Mouse (Mus musculus) ovary, postnatal 10 days (tissue): Measurements from ENCODE around the gene Ipp.

Experiments
- DNase-seq: peaks from one replicate; pipeline ENCODE4 v3.0.0; 2022; ENCODE audit warnings: low spot score

Gene Ipp

DNA sequence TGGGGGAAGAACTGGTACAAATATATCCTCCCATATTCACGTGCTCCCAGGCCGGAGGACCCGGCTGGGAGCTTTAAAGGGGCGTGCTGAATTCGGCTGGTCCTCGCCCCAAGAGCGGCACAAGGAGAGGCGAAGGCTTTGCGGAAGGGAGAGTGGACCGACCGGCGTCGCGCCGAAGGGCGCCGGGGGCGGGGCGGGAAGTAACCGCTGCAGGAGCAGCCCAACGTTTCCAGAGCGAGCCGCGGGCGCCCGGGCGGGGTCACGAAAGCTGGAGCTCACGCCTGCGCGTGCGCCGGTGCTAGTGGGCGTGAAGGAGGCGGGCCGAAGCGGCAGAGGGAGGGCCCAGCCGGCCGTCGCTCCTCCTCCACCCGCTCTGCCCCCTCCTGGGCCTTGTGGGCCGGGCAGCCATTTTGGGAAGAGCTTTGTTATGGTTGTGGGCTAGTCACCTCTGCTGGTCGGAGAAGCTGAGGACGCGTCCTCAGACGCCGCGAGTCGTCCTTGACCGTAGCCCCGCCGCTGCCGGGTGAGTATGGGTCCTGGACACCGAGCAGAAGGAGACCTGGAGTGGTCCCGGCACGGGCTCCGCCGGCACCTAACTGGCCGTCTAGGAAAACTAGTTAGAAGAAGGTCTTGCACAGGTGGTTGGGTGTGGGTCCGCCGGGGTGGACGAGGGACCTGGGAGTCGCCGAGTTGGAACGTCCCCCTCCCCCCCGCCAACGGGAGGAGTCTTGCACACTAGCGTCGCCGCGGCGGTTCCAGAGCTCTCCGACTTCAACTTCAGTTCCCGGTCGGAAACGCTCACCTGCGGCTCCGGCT lies 50.2 kb downstream of the Ipp start, which contains the start of gene Gpbp1l1:
TSS of gene Gpbp1l1 (plus strand) at position 353 of the 816 bp plus-strand sequence.
- peak; percentile 92 for DNase-seq

DNA sequence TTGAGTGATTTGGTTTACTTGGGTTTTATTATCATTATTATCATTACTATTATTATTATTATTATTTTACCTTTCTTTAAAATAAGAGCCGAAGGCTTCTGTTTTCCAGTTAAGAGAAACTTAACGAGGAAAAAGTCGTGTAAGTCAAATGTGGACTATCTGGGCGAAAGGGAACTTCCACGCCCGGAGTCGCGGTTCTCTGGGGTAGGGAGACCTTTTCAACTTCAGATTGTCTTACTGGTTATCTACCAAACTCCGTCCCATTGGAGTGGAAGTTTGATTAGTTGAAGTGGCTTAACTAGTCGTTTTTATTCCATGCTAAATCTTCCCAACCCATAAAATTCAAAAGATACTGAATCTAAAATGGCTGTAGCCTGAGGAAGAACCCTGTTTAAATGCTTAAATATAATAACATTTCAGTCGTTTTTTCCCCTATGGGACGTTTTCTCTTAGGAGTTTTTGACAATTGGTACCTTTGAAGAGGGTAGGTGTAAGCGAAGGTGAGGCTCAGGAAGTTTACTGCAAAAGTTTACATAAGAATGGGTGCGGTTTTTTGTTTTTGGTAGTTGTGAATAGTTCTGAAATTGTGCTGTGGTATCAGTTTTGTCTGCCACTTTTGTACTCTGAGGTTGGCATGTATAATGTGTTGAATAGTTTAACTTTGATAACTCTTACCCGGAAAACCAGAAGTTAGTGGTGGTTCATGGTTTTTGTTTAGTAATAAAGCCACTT lies 51.0 kb downstream of the Ipp start:
- no peak for DNase-seq
